Mouse (Mus musculus) CH12.LX (cell line): ENCODE measurements around the gene Ndufb2.

Source experiments
- CHD2 ChIP-seq: IDR thresholded peaks from 2 replicates; pipeline ENCODE4 v1.6.1; 2011; ENCODE audit warnings: low read length, improper control_type of control experiment
- CTCF ChIP-seq, 2 experiments: IDR thresholded peaks in 1 of 2; conservative IDR thresholded peaks in 1 of 2; 2 replicates each; pipeline ENCODE4 v1.5.1; 2011 to 2012; ENCODE audit warnings: low read depth in 2 of 2, low read length in 2 of 2, improper control_type of control experiment in 1 of 2, inconsistent platforms in 1 of 2, mild to moderate bottlenecking in 1 of 2, moderate library complexity in 1 of 2
- ETS1 ChIP-seq: conservative IDR thresholded peaks from 2 replicates; pipeline ENCODE4 v1.6.1; 2012; ENCODE audit warnings: low read depth, mild to moderate bottlenecking, inconsistent platforms, low read length, improper control_type of control experiment, moderate library complexity
- HCFC1 ChIP-seq: IDR thresholded peaks from 2 replicates; pipeline ENCODE4 v1.6.1; 2012; ENCODE audit warnings: low read depth, mild to moderate bottlenecking, inconsistent platforms, low read length, improper control_type of control experiment
- KAT2A ChIP-seq: IDR thresholded peaks from 2 replicates; pipeline ENCODE4 v1.6.1; 2012; ENCODE audit warnings: low read length, improper control_type of control experiment, inconsistent platforms; ENCODE audit not compliant: insufficient replicate concordance
- MAX ChIP-seq: IDR thresholded peaks from 2 replicates; pipeline ENCODE4 v1.6.1; 2011; ENCODE audit warnings: low read length, improper control_type of control experiment
- NELFE ChIP-seq: IDR thresholded peaks from 2 replicates; pipeline ENCODE4 v1.6.1; 2011; ENCODE audit warnings: low read depth, low read length, improper control_type of control experiment
- POLR2A ChIP-seq: IDR thresholded peaks from 2 replicates; pipeline ENCODE4 v1.6.1; 2011; ENCODE audit warnings: low read depth, mild to moderate bottlenecking, improper control_type of control experiment, low read length
- RCOR1 ChIP-seq: conservative IDR thresholded peaks from 2 replicates; pipeline ENCODE4 v1.6.1; 2012; ENCODE audit warnings: low read depth, mild to moderate bottlenecking, inconsistent platforms, low read length, improper control_type of control experiment
- USF1 ChIP-seq: IDR thresholded peaks from 2 replicates; pipeline ENCODE4 v1.6.1; 2014; ENCODE audit warnings: low read depth, mild to moderate bottlenecking, inconsistent platforms, low read length, improper control_type of control experiment
- ZNF384 ChIP-seq: IDR thresholded peaks from 2 replicates; pipeline ENCODE4 v1.6.1; 2012; ENCODE audit warnings: low read depth, low read length, improper control_type of control experiment, inconsistent platforms

- TF ChIP-seq USF1 (no peak), POLR2A (no peak), MAX (no peak), ETS1 (no peak), NELFE (no peak), ZNF384 (no peak), RCOR1 (no peak), CTCF (conservative IDR thresholded peaks at IDR 0.05 in 1 of 2, IDR thresholded peaks at IDR 0.05 in 1 of 2; ENCODE audit: low read depth in 2 of 2, low read length in 2 of 2) (no peak), KAT2A (no peak), CHD2 (no peak), HCFC1 (no peak)
Measured at GRCm38 (mm10) chr6:39591481-39591880, 893 bp upstream of the Ndufb2 start.
